Mouse (Mus musculus) neutrophil, adult 59 days (primary cell): Measurements from ENCODE around the gene Rab3a. TPM values are rescaled to one million over a fixed set of nuclear protein-coding genes. Genes with fewer than 3 reads are reported as not detected.

Experiments used
- total RNA-seq, 2 experiments: library from RNA; stranded (reverse); gene quantifications; 1 replicate in 1 of 2; 2 replicates in 1 of 2; pipeline ENCODE4 v1.2.4; 2023

The Rab3a gene
- total RNA-seq, result 1 to 10 TPM; 2.4 to 4.8 TPM

GRCm38 (mm10) chr8:70754043-70754870 lies at the start of gene Rab3a:
Rab3a (plus strand) TSS chr8:70754679.

GRCm38 (mm10) chr8:70718297-70718696 lies 36.2 kb upstream of the Rab3a start, which contains the start of gene Gm3336:
Gm3336 (plus strand) TSS chr8:70718543.

DNA sequence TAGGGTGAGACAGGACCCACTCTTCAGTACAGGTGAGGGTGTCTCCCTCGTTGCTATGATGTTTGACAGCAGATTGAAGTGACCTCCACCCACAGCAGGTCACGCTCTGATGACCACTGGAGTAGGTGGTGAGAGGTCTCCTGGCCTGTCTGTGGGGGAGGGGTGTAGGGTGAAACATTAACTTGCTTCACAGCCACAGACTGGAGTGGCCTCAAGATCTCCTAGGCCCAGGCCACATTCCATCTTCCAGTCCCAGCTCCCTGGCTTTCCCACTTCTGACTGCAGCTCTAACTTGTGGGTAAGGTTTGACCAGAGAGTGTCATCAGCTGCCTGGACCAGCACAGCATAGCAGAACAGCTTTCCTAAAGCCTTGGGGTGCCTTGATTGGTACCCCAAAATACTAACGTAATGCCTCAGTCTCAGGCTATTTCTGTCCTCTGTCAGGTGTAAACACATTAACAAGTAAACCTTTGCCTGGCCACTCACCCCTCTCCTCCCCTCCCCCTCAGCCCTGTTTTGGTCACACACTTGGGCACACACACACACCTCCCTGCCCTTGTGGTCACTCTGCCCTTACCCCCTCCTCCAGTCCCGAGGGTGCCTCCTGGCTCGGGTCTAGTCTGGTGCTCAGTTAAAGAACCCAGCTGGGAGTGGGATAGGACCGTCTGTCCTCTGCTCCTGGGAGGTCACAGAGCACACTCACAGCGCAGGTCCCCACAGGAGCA lies 30.8 kb upstream of the Rab3a start, which contains the start of gene Pde4c:
Pde4c (plus strand) TSS at position 235 of the 725 bp plus-strand sequence.

GRCm38 (mm10) chr8:70760775-70761406 lies 6.4 kb downstream of the Rab3a start, which contains the start of gene Mpv17l2:
Mpv17l2 (minus strand) TSS chr8:70760946.

GRCm38 (mm10) chr8:70776496-70777444 lies 22.3 kb downstream of the Rab3a start, which contains the start of gene Pik3r2:
Pik3r2 (minus strand) TSS chr8:70776713.

GRCm38 (mm10) chr8:70804481-70805206 lies 50.2 kb downstream of the Rab3a start, which contains the start of gene Mast3:
Mast3 (minus strand) TSS chr8:70805054.

GRCm38 (mm10) chr8:70808239-70808638 lies 53.8 kb downstream of the Rab3a start, which contains the start of gene Il12rb1:
Il12rb1 (plus strand) TSS chr8:70808449.

Other genes starting within 250 kb of the Rab3a start
- gene Rex1bd, start 247.9 kb upstream of the Rab3a start, total RNA-seq, result 10 to 100 TPM; 34.2 to 41.7 TPM
- 1,000 to 10,000 TPM; 1,079 to 1,154 TPM for gene Uba52, start 243.9 kb upstream of the Rab3a start, total RNA-seq
- gene Fkbp8, start 227.0 kb upstream of the Rab3a start, total RNA-seq, result 100 to 1,000 TPM; 180 to 195 TPM
- 10 to 100 TPM; 35.5 to 41.3 TPM for gene Kxd1, start 226.7 kb upstream of the Rab3a start, total RNA-seq
- 10 to 100 TPM; 45.8 to 47.5 TPM for gene Ell, start 215.2 kb upstream of the Rab3a start, total RNA-seq
- 10 to 100 TPM; 36.3 to 37.9 TPM for gene Isyna1, start 160.3 kb upstream of the Rab3a start, total RNA-seq
- 10 to 100 TPM; 56.0 to 61.5 TPM for gene Ssbp4, start 145.8 kb upstream of the Rab3a start, total RNA-seq
- 10 to 100 TPM; 80.6 to 91.2 TPM for gene Lrrc25, start 138.5 kb upstream of the Rab3a start, total RNA-seq
- gene Gdf15, start 122.2 kb upstream of the Rab3a start, total RNA-seq, result under 1 TPM; 0.46 to 0.67 TPM
- 1 to 10 TPM; 2.9 to 3.7 TPM for gene Pgpep1, start 94.3 kb upstream of the Rab3a start, total RNA-seq
- gene Lsm4, start 81.4 kb upstream of the Rab3a start, total RNA-seq, result 10 to 100 TPM; 45.3 to 47.9 TPM
- gene Jund, start 55.7 kb upstream of the Rab3a start, total RNA-seq, result 100 to 1,000 TPM; 528 to 702 TPM
- 1 to 10 TPM; 3.2 to 5.3 TPM for gene Iqcn, start 51.2 kb upstream of the Rab3a start, total RNA-seq
- gene Gm3336, start 36.1 kb upstream of the Rab3a start, total RNA-seq, result under 1 TPM in 1 of 2 experiments, not detected in 1; 0.33 TPM
- gene Pde4c, start 31.0 kb upstream of the Rab3a start, total RNA-seq, result under 1 TPM; 0.62 to 0.80 TPM
- gene Mpv17l2, start 6.3 kb downstream of the Rab3a start, total RNA-seq, result 10 to 100 TPM; 16.8 to 19.4 TPM
- gene Pik3r2, start 22.0 kb downstream of the Rab3a start, total RNA-seq, result 10 to 100 TPM; 20.1 to 20.5 TPM
- 100 to 1,000 TPM; 165 to 179 TPM for gene Mast3, start 50.4 kb downstream of the Rab3a start, total RNA-seq
- 1 to 10 TPM in 1 of 2 experiments, under 1 TPM in 1; 0.31 to 1.4 TPM for gene Il12rb1, start 53.8 kb downstream of the Rab3a start, total RNA-seq
- 10 to 100 TPM; 11.8 to 12.8 TPM for gene Arrdc2, start 85.0 kb downstream of the Rab3a start, total RNA-seq
- under 1 TPM in 1 of 2 experiments, not detected in 1; 0.20 TPM for gene Kcnn1, start 108.6 kb downstream of the Rab3a start, total RNA-seq
- gene Ccdc124, start 119.3 kb downstream of the Rab3a start, total RNA-seq, result 10 to 100 TPM; 31.4 to 33.4 TPM
- not detected for gene Slc5a5, start 138.1 kb downstream of the Rab3a start, total RNA-seq
- 1,000 to 10,000 TPM; 1,308 to 1,488 TPM for gene Rpl18a, start 142.7 kb downstream of the Rab3a start, total RNA-seq
- gene Map1s, start 151.3 kb downstream of the Rab3a start, total RNA-seq, result 10 to 100 TPM; 28.5 to 40.1 TPM